Mouse (Mus musculus) small intestine, adult 2 months (tissue): ENCODE results near the gene Gm49318.

Experiments
- CTCF ChIP-seq: fragments of 200-500 bp; IDR thresholded peaks from 2 replicates; pipeline ENCODE4 v1.5.1; 2012; ENCODE audit warnings: low read depth, mild to moderate bottlenecking, control low read depth, inconsistent platforms, low read length, moderate library complexity, mixed read lengths; ENCODE audit not compliant: insufficient replicate concordance, insufficient read length; ENCODE audit errors: extremely low read depth
- POLR2A ChIP-seq: fragments of 200-500 bp; IDR thresholded peaks from 2 replicates; pipeline ENCODE4 v1.6.1; 2012; ENCODE audit warnings: low read depth, mild to moderate bottlenecking, control low read depth, inconsistent platforms, low read length, moderate library complexity

- no peak for TF ChIP-seq POLR2A
- no peak for TF ChIP-seq CTCF
Measured at GRCm38 (mm10) chr9:21989230-21990110, 81.6 kb downstream of the Gm49318 start, which contains the start of gene Rgl3.
